Mouse (Mus musculus): Measurements from ENCODE around the gene Mal. TPM values are rescaled to one million over a fixed set of nuclear protein-coding genes. Genes with fewer than 3 reads are reported as not detected.
A peak's percentile ranks its signal among the peaks of the same experiment; 100 is the strongest.

The Mal gene
- 0.60 and 0.81 TPM in 2 replicates for polyA plus RNA-seq (2014; fragmentation: Nextera tagmentation; extraction: Ambion mirVana)

DNA sequence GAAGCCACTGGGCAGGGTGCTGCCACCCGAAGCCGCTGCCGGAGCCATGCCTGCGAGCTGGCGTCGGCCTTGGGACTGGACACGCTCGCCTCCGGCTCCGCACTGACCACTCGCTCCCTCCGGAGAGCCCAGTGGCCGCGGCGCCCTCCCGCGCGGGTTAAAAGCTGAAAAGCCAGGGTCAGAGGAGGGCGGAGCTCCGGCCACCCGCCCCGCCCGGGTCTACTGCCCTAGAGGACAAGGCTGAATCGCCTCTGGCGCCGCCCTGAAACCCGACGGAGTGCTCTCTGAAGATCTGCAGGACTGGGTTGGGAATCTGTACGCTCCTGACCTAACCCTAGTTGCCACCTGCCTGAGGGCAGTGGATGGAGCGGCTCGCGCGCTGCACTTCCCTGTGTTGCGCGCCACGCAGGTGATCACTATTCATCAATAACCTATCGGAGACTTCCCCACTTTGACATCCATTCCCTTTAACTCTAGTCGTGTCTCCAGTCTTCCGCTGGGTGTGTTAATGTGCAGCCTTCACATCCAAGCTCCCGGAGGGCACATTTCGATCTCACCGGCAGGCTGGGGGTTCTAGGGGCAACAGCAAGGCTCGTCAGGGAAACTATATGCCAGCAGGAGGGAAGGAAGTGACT is at the start of gene Mal:
TSS of gene Mal (minus strand) at position 610 of the 635 bp plus-strand sequence.
- Histone ChIP-seq H3K9ac (ENCODE audit: low read length) (no peak within 1 kb of the TSS), H3K9me3 (ENCODE audit: control insufficient read depth, low read length) (no peaks in the 10 kb centered on the region), H3K27me3 (replicated peaks; ENCODE audit: control insufficient read depth, insufficient read depth, low read length) (peaks cover 56% of the 10 kb centered on the region), H3K27ac (ENCODE audit: low read depth) (no peak within 1 kb of the TSS), H3K4me3 (ENCODE audit: low read depth, low read length) (peak within 1 kb of the TSS; percentile 34), H3K4me2 (ENCODE audit: low read length) (peak within 1 kb of the TSS; percentile 59), H3K36me3 (ENCODE audit: control insufficient read depth, insufficient read depth, low read length) (no peaks in the 10 kb centered on the region), H3K4me1 (replicated peaks; ENCODE audit: control insufficient read depth, insufficient read depth, low read length) (peaks cover 7% of the 10 kb centered on the region; the same call in 1 of the 2 replicates)
- DNase-seq (ENCODE audit: low spot score) (peak; percentile 57), ATAC-seq (replicated peaks; ENCODE audit: low FRiP score, low TSS enrichment, low read depth) (no peak)
- WGBS: under 1% methylated on average over 43 of the region's 43 CpGs

DNA sequence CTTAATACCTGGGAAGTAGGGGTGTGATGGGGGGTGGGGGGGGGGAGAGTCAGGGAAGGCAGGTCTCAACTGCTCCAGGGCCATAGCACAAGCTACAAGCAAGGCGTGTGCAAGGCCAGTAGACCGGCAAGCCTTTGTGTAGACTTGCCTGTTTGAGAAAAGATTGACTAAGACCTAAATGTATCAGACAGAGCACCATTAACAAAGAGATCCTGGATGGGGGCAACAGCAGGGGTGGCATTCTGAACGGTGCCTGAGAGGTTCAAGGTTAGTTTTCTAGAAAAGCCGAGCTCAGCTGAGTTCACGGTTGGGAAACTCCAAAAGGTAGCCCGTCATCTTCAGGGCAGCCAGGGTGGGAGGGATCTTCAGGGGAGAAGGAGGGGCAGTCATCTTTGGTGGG is 48.8 kb upstream of the Mal start:
- Histone ChIP-seq H3K27me3 (replicated peaks; ENCODE audit: control insufficient read depth, insufficient read depth, low read length) (no peaks in the 10 kb centered on the region), H3K4me1 (replicated peaks; ENCODE audit: control insufficient read depth, insufficient read depth, low read length) (no peaks in the 10 kb centered on the region), H3K36me3 (ENCODE audit: control insufficient read depth, insufficient read depth, low read length) (no peaks in the 10 kb centered on the region), H3K4me2 (ENCODE audit: low read length) (no peak overlapping the region), H3K9ac (ENCODE audit: low read length) (no peak overlapping the region), H3K4me3 (ENCODE audit: low read depth, low read length) (no peak overlapping the region), H3K27ac (ENCODE audit: low read depth) (no peak overlapping the region), H3K9me3 (ENCODE audit: control insufficient read depth, low read length) (no peaks in the 10 kb centered on the region)
- DNase-seq (ENCODE audit: low spot score) (no peak), ATAC-seq (replicated peaks; ENCODE audit: low FRiP score, low TSS enrichment, low read depth) (no peak)
- WGBS: 89% methylated on average over 6 of the region's 6 CpGs

DNA sequence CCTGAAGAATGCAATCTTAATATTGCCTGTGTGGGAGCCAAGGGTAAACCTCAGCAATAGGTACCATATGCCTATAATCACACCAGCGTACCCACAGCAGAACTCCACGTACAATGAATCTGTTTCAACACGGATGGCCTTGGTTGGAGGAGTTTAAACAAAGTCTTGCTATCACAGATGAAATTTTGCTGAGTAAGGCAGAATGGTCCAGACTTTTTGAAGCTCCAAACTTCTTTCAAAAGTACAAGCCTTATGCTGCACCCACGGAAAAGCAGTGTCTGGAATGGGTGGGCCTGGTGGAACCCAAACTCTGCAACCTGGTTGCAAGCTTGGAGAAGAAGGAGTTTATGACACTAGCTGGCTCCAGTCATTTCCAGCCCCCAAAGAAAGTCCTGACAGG is 32.7 kb upstream of the Mal start:
- H3K27ac ChIP-seq (ENCODE audit: low read depth): no peak overlapping the region
- H3K36me3 ChIP-seq (ENCODE audit: control insufficient read depth, insufficient read depth, low read length): no peaks in the 10 kb centered on the region
- no peak overlapping the region for H3K9ac ChIP-seq (ENCODE audit: low read length)
- H3K27me3 ChIP-seq (replicated peaks; ENCODE audit: control insufficient read depth, insufficient read depth, low read length): no peaks in the 10 kb centered on the region; the same call in 1 of the 2 replicates
- no peaks in the 10 kb centered on the region for H3K4me1 ChIP-seq (replicated peaks; ENCODE audit: control insufficient read depth, insufficient read depth, low read length)
- 76% methylated on average over 4 of the region's 4 CpGs for WGBS
- no peak overlapping the region for H3K4me2 ChIP-seq (ENCODE audit: low read length)
- no peaks in the 10 kb centered on the region for H3K9me3 ChIP-seq (ENCODE audit: control insufficient read depth, low read length)
- no peak overlapping the region for H3K4me3 ChIP-seq (ENCODE audit: low read depth, low read length)
- ATAC-seq (replicated peaks; ENCODE audit: low FRiP score, low TSS enrichment, low read depth) (no peak), DNase-seq (ENCODE audit: low spot score) (no peak)

DNA sequence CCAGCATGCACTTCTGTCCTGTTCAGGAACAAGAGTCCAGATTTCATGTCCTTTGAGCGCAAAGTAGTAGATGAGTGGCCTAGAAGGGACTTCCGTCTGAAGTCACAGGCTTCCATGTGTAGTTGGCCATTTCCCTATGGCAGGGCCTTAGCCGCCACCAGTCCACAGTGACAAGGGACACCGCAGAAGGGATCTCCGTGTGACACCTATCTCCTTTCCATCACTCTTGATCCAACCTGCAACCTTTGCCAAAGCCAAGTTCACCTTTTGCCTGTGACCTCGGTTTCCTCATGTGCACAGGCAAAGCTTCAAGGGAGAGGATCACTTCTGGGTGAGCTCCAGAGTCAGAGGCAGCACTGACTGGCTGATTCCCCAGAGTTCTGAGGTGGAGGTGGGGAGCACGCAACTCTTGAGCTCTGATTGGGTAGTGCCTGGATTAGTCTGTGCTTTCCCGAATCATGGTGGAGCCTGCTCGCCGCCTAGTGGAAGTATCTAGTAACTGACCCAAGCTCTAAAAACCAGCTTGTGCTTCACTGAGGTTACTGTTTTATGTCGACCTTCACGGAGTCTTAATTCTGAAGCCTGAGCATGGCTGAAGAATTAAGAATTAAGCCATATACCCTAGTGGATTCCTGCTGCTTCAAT is 27.3 kb upstream of the Mal start:
- WGBS: 36% methylated on average over 12 of the region's 12 CpGs
- Histone ChIP-seq H3K27ac (ENCODE audit: low read depth) (no peak overlapping the region), H3K4me1 (replicated peaks; ENCODE audit: control insufficient read depth, insufficient read depth, low read length) (no peaks in the 10 kb centered on the region), H3K4me2 (ENCODE audit: low read length) (no peak overlapping the region), H3K9me3 (ENCODE audit: control insufficient read depth, low read length) (no peaks in the 10 kb centered on the region), H3K27me3 (replicated peaks; ENCODE audit: control insufficient read depth, insufficient read depth, low read length) (no peaks in the 10 kb centered on the region; the same call in 1 of the 2 replicates), H3K9ac (ENCODE audit: low read length) (no peak overlapping the region), H3K36me3 (ENCODE audit: control insufficient read depth, insufficient read depth, low read length) (no peaks in the 10 kb centered on the region), H3K4me3 (ENCODE audit: low read depth, low read length) (no peak overlapping the region)
- ATAC-seq (replicated peaks; ENCODE audit: low FRiP score, low TSS enrichment, low read depth) (peak; percentile 83), DNase-seq (ENCODE audit: low spot score) (peak; percentile 76)

DNA sequence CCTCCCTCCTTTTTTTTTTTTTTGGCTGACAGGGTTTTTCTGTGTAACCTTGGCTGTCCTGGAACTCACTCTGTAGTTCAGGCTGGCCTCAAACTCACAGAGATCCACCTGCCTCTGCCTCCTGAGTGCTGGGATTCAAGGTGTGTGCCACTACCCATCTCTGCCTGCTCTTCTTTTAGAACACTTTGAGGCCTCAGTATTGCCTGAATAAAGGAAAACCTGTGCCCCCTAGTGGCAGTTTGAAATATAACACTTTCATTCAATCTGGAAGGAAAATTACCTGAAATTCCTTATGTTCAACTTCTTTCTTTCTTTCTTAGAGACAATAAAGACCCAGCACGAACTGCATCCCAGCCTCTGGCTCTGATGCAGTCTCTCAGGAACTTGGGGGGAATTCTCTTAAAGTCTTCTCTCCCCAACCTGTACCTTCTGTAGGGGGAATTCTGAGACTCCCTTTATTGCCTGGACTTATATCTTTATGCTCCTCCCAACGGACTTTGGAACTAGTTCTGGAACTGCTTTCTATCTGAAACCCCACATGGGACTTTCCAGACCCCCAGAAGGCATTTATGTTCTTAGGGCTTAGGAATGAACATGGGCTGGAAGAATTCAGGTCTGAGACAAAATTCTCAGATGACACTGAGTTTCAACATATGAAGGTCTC is 11.5 kb upstream of the Mal start:
- ATAC-seq (replicated peaks; ENCODE audit: low FRiP score, low TSS enrichment, low read depth) (no peak), DNase-seq (ENCODE audit: low spot score) (no peak)
- no peaks in the 10 kb centered on the region for H3K27me3 ChIP-seq (replicated peaks; ENCODE audit: control insufficient read depth, insufficient read depth, low read length)
- no peaks in the 10 kb centered on the region for H3K36me3 ChIP-seq (ENCODE audit: control insufficient read depth, insufficient read depth, low read length)
- no peak overlapping the region for H3K4me3 ChIP-seq (ENCODE audit: low read depth, low read length)
- 22% methylated on average over 2 of the region's 2 CpGs for WGBS
- H3K9ac ChIP-seq (ENCODE audit: low read length): no peak overlapping the region
- no peaks in the 10 kb centered on the region for H3K4me1 ChIP-seq (replicated peaks; ENCODE audit: control insufficient read depth, insufficient read depth, low read length)
- H3K27ac ChIP-seq (ENCODE audit: low read depth): no peak overlapping the region
- H3K9me3 ChIP-seq (ENCODE audit: control insufficient read depth, low read length): no peaks in the 10 kb centered on the region
- no peak overlapping the region for H3K4me2 ChIP-seq (ENCODE audit: low read length)

DNA sequence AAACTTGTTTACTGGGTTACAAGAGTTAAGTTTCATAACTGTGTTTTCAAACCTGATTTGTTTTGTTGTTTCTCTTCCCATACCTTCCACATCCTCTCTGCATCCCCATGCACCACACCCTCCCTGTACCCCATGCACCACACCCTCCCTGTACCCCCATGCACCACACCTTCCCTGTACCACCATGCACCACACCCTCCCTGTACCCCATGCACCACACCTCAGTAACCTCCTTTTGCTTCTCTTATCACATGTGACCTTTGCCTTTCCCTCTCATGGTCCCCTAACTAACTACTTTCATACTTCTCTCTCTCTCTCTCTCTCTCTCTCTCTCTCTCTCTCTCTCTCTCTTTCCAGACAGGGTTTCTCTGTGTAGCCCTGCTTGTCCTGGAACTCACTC is 10.5 kb upstream of the Mal start:
- Histone ChIP-seq H3K36me3 (ENCODE audit: control insufficient read depth, insufficient read depth, low read length) (no peaks in the 10 kb centered on the region), H3K4me2 (ENCODE audit: low read length) (no peak overlapping the region), H3K9ac (ENCODE audit: low read length) (no peak overlapping the region), H3K4me1 (replicated peaks; ENCODE audit: control insufficient read depth, insufficient read depth, low read length) (no peaks in the 10 kb centered on the region), H3K27ac (ENCODE audit: low read depth) (no peak overlapping the region), H3K4me3 (ENCODE audit: low read depth, low read length) (no peak overlapping the region), H3K9me3 (ENCODE audit: control insufficient read depth, low read length) (no peaks in the 10 kb centered on the region), H3K27me3 (replicated peaks; ENCODE audit: control insufficient read depth, insufficient read depth, low read length) (no peaks in the 10 kb centered on the region)
- no peak for ATAC-seq (replicated peaks; ENCODE audit: low FRiP score, low TSS enrichment, low read depth)
- no peak for DNase-seq (ENCODE audit: low spot score)

DNA sequence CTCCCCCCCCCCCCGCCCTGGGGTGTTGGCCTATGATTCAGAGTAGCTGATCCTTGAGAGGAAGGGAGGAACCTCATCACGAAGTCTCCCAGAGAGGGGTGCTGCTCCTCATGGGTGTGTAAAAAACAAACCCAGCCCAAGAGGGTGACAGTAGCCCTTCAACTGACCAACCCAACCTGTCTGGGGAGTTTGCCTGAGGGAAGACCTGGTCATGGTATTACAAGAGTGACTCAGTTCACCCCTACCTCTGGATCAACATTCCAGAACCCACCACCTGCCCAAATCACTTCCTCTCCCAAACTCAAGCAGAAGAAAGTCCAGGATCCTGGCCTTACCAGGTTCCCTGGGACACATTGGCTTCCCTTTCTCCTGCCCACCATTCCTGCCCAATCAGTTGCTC is 6.2 kb upstream of the Mal start:
- Histone ChIP-seq H3K27me3 (replicated peaks; ENCODE audit: control insufficient read depth, insufficient read depth, low read length) (peaks cover 5% of the 10 kb centered on the region; the same call in 1 of the 2 replicates), H3K27ac (ENCODE audit: low read depth) (no peak overlapping the region), H3K4me3 (ENCODE audit: low read depth, low read length) (no peak overlapping the region), H3K9me3 (ENCODE audit: control insufficient read depth, low read length) (no peaks in the 10 kb centered on the region), H3K36me3 (ENCODE audit: control insufficient read depth, insufficient read depth, low read length) (no peaks in the 10 kb centered on the region), H3K4me2 (ENCODE audit: low read length) (no peak overlapping the region), H3K4me1 (replicated peaks; ENCODE audit: control insufficient read depth, insufficient read depth, low read length) (no peaks in the 10 kb centered on the region), H3K9ac (ENCODE audit: low read length) (no peak overlapping the region)
- no peak for ATAC-seq (replicated peaks; ENCODE audit: low FRiP score, low TSS enrichment, low read depth)
- 38% methylated on average over 1 of the region's 2 CpGs for WGBS
- no peak for DNase-seq (ENCODE audit: low spot score)

DNA sequence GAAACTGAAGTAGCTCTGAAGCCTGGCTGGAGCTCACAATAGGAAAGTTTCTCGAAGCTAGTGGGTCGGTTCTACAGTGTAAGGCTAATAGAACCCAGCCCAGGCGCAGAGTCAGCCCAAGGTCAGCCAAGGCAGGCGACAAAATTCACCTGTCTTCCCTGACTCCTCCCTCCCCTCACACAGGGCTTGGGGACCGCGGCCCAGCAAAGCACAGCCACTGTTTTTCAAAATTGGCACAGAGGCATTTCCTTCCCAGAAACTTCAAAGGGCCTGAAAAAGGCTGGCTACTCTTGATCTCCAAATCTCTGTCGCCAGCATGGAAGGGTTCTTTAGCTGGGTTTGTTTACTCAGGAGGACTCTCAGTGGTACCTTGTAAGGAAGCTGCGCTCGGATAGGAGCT is 1.1 kb downstream of the Mal start:
- H3K36me3 ChIP-seq (ENCODE audit: control insufficient read depth, insufficient read depth, low read length): no peaks in the 10 kb centered on the region
- H3K9ac ChIP-seq (ENCODE audit: low read length): no peak overlapping the region
- H3K4me3 ChIP-seq (ENCODE audit: low read depth, low read length): no peak overlapping the region
- no peak overlapping the region for H3K27ac ChIP-seq (ENCODE audit: low read depth)
- H3K27me3 ChIP-seq (replicated peaks; ENCODE audit: control insufficient read depth, insufficient read depth, low read length): peaks cover 56% of the 10 kb centered on the region
- H3K4me1 ChIP-seq (replicated peaks; ENCODE audit: control insufficient read depth, insufficient read depth, low read length): peaks cover 7% of the 10 kb centered on the region; the same call in 1 of the 2 replicates
- ATAC-seq (replicated peaks; ENCODE audit: low FRiP score, low TSS enrichment, low read depth): no peak
- H3K4me2 ChIP-seq (ENCODE audit: low read length): no peak overlapping the region
- H3K9me3 ChIP-seq (ENCODE audit: control insufficient read depth, low read length): no peaks in the 10 kb centered on the region
- WGBS: 8% methylated on average over 9 of the region's 9 CpGs
- DNase-seq (ENCODE audit: low spot score): no peak
